Mouse (Mus musculus) liver, adult 2 months (tissue): ENCODE results near the gene Aatf.

Source experiments
- CTCF ChIP-seq: fragments of 200-500 bp; IDR thresholded peaks from 2 replicates; pipeline ENCODE4 v1.5.1; 2011; ENCODE audit warnings: low read depth, low read length, control low read depth
- POLR2A ChIP-seq: fragments of 200-500 bp; IDR thresholded peaks from 2 replicates; pipeline ENCODE4 v1.6.1; 2011; ENCODE audit warnings: low read length, control low read depth; ENCODE audit not compliant: insufficient read depth; ENCODE audit errors: extremely low read depth

GRCm38 (mm10) chr11:84430336-84430735 is 83.0 kb downstream of the Aatf start:
- TF ChIP-seq CTCF (no peak), POLR2A (no peak)
